Mouse (Mus musculus): Measurements from ENCODE around the gene Gucy2f.

The Gucy2f gene

DNA sequence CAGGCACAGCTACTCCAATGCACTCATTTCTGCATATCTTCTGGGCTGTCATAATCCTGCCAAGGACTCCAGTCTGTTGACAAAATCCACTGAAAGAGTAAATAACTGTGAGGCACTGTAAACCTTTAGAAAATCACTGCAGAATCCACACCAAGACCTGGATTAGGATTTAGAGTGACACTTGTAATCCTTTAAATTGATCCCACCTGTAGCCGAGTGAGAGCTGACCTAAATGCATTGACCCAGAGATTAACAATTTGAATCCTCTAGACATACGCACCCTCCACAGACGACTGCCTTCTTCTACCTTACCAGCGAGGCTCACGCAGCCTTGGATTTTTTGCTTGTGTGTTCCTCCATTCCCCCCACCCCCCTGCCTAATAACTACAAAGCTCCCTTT is at the start of gene Gucy2f:
Gene Gucy2f, minus strand, starts transcription at position 101 of the 400 bp plus-strand sequence.
- DNase-seq, result no peak

DNA sequence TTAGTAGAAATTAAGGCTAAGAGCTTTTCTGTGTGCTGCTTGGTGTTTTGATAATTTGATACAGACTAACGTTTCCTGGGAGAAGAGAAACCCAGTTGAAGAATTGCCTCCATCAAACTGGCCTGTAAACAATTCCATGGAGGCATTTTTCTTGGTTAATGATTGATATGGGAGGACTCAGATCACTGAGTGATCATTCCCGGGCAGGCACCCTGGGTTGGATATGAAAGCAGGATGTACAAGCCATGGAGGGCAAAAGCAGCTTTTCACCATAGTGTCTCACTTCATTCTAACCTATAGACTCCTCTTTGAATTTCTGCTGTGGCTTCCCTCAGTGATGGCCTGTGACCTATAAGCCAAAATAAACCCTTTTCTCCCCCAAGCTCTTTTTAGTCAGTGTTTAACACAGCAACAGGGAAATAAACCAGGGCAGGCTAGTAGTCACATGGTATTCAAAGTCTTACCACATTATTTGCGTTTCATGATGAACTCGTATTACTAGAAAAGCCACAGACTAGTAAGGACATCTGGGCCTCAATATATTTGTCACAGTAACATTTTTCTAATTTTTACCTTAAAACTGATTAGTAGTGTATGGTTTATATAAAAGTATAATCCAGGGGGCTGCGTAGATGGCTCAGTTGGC is 49.1 kb upstream of the Gucy2f start:
- peak; percentile 12 for DNase-seq

DNA sequence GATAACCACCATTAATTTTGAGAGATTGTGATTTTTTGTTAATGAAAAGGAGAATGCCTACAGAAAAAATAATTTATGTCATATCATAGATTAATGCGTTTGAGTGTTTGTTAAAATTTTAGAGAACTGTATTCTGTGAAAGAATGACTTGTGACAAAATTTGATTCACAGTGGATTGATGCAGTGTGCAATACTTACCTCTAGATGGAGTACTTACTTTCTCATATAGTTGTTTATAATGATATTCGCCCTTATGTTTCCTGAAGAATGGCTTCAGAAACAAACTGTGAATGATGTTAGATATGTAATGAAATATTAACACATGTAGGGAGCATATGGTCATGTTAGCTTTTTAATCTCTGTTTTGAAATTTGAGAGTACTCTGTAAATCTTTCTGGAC is 40.4 kb upstream of the Gucy2f start:
- no peak for DNase-seq

DNA sequence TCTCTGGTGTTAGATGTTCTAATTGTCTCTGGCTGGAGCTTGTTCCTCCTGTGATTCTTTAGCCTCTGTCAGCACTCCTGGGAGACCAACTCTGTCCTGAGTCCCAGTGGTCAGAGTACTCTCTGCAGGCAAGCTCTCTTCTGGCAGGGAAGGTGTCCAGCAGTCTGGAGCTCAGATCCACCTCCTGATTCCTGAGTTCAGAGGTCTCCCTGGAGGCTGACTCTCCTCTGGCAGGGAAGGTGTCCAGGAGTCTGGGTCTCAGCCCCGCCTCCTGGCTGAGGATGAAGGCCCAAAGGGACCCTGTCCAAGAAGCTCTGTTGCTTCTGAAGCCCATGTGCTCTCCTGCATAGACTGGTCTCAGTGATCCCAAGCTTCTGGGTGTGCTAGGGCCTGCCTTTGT is 39.4 kb upstream of the Gucy2f start:
- peak; percentile 71 for DNase-seq

DNA sequence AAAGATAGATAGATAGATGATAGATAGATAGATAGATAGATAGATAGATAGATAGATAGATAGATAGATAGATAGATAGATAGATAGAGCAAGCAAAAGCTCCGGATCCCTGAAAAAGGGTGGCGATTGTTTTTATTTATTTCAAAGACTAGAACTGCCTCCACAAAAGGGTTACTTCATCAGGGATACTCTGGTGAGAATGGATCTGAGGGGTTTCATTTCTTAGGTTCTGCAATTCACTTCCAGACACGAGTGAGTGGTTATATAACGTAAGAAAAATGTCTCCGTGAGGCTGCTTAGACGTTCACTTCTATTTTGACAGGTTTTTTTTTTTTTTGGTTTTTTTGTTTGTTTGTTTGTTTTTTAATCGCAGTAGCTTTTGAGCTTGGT is 32.0 kb upstream of the Gucy2f start:
- DNase-seq, result no peak

DNA sequence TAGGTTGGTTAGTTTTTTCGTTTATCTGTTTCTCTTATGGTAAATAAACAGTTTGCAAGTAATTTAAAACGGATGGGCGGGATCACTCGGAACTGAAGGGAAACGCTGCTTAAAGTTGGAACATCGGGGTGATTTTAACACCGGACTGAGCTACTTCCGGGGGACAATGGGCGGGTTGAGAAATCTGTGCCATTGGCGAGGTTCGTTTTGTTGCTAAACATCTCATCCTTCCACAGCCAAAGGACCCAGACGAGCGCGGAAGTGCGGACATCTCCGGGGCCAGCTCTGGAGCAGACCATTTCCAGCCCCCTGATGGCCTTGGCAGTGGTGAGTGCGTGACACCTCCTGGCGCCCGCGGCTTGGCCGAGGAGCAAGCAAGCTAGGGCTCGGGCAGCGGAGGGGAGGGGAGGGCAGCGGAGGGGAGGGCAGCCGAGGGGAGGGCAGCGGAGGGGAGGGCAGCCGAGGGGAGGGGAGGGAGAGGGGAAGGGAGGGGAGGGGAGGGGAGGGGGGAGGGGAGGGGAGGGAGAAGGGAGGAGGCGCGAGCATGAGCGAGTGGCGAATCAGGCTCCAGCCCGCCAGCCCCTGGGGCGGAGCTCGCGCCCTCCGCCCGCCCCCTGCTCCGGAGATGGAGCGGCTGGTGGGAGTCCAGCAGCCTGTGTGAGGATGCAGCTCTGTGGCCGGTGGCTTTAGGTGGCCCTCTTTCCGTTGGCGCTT is 31.5 kb upstream of the Gucy2f start:
- peak; percentile 75 for DNase-seq

DNA sequence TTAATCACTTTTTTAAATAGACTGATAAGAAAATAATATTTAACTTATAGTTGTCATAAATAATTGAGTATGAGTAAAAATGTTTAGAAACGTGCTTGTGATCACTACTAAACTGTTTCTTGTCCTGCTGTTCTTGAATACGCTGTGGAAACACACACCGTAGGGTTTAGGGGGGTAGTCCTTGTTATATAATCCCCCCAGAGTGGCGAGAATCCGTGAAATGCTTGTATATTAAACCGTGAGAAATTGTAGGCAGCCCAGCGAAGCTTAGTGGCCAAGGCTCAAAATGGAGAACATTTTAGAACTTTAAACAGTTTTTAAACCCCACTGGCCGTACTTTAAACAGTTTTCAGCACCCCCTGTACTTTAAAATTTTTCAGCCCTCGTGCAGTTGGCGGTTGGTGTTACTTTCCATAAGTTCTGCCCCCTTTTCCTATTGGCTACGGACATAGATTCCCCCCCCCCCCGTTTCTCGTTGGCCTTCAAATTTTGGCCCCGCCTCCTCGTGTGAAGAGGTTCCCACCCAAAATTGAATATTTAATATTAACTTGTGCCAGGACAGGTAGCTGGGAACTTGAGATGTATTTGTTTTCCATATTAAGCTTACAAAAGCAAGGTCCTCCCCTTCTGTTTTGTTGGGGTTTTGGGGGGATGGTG is 30.8 kb upstream of the Gucy2f start:
- peak; percentile 56 for DNase-seq

DNA sequence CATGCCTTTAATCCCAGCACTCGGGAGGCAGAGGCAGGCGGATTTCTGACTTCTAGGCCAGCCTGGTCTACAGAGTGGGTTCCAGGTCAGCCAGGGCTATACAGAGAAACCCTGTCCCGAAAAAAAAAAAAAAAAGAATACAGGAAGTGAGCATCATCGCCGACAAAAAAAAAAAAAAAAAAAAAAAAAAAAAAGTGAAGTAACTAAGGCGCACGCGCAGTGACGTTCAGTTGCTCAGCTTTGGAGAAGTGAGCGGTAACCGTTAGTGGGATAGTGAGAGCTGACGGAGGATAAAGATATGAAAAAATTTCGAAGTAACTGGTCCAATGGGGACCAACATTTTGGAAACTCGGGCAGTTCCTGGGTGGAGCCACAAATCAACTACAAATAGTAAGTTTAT is 29.8 kb upstream of the Gucy2f start, which contains the start of gene Nxt2:
Gene Nxt2, plus strand, starts transcription at position 229 of the 400 bp plus-strand sequence.
- no peak for DNase-seq

DNA sequence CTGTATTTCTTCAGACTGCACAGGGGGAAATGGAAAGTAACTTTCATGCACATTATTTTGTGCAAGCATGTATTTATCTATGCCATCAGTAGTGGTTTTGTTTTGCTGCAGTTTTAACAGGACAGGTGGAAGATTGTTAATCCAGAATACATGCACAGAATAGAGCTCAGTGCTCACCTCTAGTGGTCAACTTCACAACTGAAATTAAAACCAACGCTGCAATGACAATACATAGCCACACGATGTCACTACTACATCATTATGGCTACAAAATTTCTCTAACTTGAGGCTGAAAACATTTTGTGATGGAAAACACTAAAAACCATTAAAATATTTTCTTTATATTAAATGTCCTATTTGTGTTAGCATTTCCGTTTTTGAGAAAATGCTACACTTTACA is 3.6 kb upstream of the Gucy2f start:
- DNase-seq, result peak; percentile 43

DNA sequence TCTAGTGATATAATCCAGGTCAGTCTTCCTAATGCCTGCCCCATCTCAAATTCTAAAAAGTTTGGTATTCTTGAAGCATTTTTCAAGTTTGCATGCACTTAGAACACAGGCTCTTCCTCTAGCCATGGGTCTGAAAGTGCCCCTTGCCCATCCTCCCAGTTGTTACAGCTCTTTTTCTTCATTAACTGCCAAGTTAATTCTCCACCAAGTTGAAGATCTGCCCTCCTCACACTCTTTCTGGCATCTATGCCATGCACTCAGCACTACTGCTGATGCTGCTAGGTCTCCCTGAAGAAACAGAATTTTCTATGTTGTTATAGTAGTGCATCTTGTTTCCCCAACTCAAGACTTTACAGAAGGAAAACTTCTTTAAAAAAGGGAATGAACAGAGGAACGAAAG is 1.2 kb downstream of the Gucy2f start:
- DNase-seq, result peak; percentile 16

DNA sequence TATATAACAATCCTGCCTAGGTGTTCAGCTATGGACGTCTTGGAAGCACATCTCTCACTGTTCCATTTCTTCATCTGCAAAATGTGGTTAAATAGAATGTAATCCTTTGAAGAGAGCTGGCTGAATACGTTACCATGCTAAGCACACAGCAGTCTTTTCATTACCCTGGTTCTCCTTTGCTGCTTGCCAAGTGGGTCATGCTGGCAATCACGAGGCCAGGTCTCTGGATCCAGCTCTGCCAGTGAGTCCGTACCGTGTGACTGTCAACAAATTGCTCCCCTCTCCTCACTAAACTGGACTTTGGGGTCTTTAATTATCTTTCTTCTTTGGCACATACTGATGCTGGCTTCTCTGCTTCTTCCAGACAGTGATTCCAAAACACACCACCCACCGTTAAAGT is 2.3 kb downstream of the Gucy2f start:
- peak; percentile 77 for DNase-seq

DNA sequence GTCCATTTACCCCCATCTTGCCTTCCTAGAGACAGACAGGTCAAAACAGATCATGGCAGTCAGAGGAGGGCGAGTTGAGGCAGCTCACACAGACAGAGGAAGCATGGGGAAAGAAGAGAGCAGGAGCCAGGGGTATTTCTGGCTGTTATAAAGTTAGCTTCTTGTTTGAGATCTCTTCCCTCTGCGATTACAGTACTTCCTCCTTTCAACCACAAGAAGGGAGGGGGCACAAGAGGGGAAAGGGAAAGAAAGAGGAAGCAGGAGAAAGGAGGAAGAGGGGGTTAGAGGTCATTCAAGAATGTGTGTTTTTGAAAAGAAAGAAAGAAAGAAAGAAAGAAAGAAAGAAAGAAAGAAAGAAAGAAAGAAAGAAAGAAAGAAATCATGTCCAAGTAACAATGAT is 6.4 kb downstream of the Gucy2f start:
- DNase-seq, result no peak

DNA sequence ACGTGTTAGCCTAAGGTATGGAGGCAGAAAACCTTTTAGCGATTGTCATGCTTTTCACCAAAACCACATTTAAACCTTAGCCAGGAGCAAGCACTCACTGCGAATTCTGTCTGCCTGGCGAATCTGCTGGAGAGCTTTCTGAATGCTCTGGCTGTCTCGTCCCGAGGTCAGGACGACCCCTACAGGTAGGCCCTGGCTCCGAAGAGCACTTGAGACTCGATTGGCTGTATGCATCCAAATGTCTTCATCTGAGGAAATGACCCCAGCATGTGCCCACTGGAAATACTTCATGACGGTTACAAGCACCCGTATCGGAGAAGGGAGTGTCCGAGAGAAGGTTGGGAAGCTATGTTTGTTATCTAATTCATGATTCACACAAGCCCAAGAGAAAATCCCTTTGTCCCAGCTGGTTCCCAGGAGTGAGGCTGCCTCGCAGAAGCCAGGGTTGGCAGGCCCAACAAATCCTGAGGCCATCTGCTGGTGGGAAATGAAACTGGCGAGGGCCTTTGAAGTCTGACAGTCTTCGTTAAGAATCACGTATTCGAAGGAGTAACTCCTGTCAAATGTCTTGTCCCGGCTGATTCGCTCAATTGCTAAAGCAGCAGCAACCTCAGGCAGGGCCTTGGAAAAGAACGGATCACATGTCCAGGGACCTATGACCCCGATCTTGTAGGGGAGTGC is 7.6 kb downstream of the Gucy2f start:
- peak; percentile 56 for DNase-seq

DNA sequence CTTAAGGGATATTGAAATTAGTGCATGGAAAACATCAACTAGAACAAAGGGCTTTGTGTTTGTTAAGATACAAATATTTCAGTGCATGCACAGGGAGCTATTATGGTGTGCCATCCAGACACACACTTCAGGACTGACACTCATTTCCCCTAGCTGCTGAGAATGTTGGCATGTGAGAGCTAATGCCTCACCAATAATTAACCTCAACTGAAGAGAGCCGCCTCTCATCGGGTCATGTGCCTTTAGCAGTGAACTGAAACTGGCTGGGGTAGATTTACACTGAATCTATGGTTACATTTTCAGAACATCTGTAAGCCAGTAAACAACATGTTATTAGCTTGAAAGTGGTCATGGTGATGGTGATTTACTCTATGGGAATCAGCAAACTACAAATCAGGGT is 14.7 kb downstream of the Gucy2f start:
- peak; percentile 41 for DNase-seq

DNA sequence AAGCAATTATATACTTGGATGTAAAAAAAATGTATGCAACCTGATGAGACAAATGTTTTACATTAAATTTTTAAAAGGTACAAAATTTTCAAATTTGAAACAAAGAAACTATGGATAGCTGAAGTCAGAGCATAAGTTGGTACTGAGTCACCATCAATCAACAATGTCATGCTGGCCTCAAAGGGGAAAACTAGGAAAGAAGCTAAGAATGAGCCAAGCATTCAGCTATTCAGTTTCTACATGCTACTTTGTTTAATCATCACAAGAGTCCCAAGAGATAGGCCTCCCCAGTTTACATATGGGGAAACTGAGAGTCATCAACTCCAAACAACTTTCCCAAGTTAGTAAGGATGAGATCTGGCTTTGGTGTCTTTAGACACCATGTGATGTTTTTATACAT is 19.8 kb downstream of the Gucy2f start:
- DNase-seq, result no peak

DNA sequence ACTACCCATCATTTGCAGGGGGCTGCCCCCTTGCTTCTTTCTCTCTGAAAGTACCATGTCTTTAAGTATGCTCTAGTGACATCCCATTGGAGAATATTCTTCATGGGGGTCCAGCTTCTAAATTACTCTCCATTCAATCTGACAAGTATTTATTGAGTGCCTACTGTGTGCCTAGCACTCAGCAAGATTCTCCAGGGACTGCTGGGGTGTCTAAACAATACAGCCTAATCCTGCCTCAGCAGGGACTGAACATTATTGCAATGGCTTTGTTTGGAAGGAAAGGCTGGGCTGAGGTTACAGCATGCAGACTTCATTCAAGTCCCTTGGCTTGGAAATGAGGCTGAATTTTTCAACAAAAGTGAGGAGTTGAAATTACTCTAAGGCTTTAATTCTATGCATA is 81.0 kb downstream of the Gucy2f start:
- DNase-seq, result no peak

DNA sequence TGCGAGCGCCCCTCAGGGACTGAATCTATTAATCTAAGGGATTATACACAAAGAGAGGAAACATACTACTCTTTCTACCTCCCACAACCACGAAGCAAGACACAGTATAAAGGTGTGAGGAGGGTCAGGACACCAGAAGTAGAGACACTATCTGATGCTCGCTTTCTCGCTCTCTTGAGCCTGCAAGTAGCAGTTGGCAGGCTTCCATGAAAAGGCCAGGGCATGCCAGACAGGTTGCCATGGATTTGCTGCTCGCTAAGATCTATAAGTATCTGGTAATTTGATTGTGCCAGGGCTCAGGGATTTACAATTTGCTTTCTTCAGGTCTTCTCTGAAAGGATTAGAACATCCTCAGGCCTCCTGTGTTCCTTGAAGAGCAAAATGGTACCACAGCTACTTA is 85.5 kb downstream of the Gucy2f start:
- no peak for DNase-seq

DNA sequence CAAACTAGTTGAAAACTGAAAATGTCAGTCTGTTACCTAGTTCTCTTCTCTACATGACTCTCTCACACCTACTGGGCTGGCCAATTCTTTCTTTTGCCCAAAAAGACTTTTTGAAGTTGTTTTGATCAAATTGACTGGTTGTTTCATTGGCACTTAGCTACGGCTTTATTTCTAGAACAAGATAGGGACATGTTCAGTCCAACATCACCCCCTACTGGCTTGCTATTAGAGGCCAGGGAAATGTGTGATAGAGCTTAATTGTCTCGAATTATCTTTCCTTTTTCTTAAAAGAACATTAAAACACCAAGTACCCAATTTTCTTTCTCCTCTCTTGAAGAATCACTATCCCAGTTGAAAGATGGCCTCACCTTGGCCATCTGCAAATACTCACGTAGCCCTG is 99.8 kb downstream of the Gucy2f start:
- no peak for DNase-seq

DNA sequence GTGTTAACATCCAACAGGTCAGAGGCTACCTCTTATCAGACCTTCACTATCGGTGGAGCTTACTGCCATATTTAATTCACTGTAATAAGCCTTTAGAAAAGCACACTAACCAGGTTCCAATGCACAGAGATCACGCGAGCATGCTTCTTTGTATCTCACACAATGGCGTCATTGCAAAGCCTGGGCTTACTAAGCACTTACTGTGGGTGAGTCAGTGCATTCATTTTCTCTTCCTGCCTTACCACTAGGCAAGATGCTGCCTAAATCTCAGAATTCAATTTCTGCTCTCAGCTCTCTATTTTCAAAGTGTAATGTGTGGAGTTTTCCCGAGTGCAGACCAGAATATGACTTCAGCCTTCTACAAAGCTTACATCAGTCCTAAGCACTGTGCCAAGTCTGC is 101.2 kb downstream of the Gucy2f start:
- no peak for DNase-seq

DNA sequence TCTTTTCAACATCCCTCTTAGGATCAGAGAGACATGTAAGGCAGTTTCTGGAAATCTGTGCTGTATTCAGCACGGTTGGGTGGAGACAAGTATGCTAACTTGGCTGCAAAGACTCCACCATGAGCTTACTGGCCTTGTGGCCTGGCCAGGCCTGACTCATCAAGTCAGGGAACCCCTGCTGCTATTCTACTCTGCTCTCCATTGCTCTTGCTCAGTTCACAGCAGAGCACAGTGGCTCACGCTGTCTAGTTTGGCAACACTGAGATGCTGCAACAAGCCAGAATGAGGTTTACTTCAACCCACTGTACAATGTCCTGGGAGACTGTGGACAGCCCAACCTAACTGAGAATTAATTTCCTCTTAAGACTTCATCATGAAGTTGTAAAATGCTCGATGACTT is 134.1 kb downstream of the Gucy2f start:
- no peak for DNase-seq

Measured in kidney, adult 11 months (tissue).